8 mouse cellular contexts compared by ENCODE assay signal in genomic region chr3:129536109-129536508, GRCm38 (mm10). TPM values are rescaled to one million over a fixed set of nuclear protein-coding genes. Genes with fewer than 3 reads are reported as not detected.
A peak's percentile ranks its signal among the peaks of the same experiment; 100 is the strongest.
DNase-seq lines count a peak whose midpoint lies in the region; ATAC-seq lines count a peak whose summit lies in the region.

No protein-coding gene starts in this region.

- peak overlapping the region; percentile 69 for H3K4me2 ChIP-seq in hindbrain, embryonic 12.5 days (replicated peaks)

- under 1% methylated on average over 11 of the region's 11 CpGs for WGBS in hindbrain, embryonic 12.5 days

- no peaks in the 10 kb centered on the region for H3K27me3 ChIP-seq in hindbrain, embryonic 12.5 days

- peak overlapping the region; percentile 88 for H3K4me3 ChIP-seq in hindbrain, embryonic 12.5 days

- H3K9ac ChIP-seq in hindbrain, embryonic 12.5 days: peak overlapping the region; percentile 65

- ATAC-seq in hindbrain, embryonic 12.5 days (ENCODE audit: low FRiP score): peak; percentile 91

- DNase-seq in Muller cell, postnatal 12 days (ENCODE audit: inconsistent ontology term): peak; percentile 97
- DNase-seq in cerebellum, adult 9-11 months: peak; percentile 97
- peak; percentile 97 to 98 for DNase-seq in frontal cortex, adult 2 months (ENCODE audit: extremely low spot score in 1 of 2, low spot score in 1 of 2)
- peak; percentile 83 to 97 for DNase-seq in layer of hippocampus, postnatal 14 days (ENCODE audit: low spot score in 2 of 2)
- peak; percentile 77 for DNase-seq in lung, postnatal 14 days
- DNase-seq in retina, adult 2 months (ENCODE audit: low read depth, low spot score): peak; percentile 86
- DNase-seq in thymus, postnatal 36 days: peak; percentile 70 to 85

- H3K27ac ChIP-seq in hindbrain, embryonic 12.5 days: peak overlapping the region; percentile 96

- peaks cover 37% of the 10 kb centered on the region for H3K4me1 ChIP-seq in hindbrain, embryonic 12.5 days

- H3K36me3 ChIP-seq in hindbrain, embryonic 12.5 days: no peaks in the 10 kb centered on the region

- no peaks in the 10 kb centered on the region for H3K9me3 ChIP-seq in hindbrain, embryonic 12.5 days (replicated peaks)

RNA-seq across cellular contexts. Expression of gene Elovl6, which starts 4.0 kb away (rescaled TPM):
- 27.4 and 28.1 TPM in 2 replicates for polyA plus RNA-seq in frontal cortex, adult 2 months (2012; rRNA removed)
- 33.1 and 39.2 TPM in 2 replicates for polyA plus RNA-seq in hindbrain, embryonic 12.5 days (2016; fragmentation: Nextera tagmentation; extraction: Ambion mirVana)
- total RNA-seq in layer of hippocampus, postnatal 14 days (2021): 10 to 100 TPM; 52.7 to 54.6 TPM

Comparison
In these comparisons a context has a peak if more than half of its experiments do, and no peak if none do; other contexts are left out.
1. Peak in every context shown above with its lines: DNase-seq, ATAC-seq, H3K4me3 ChIP-seq and H3K27ac ChIP-seq.